Mouse (Mus musculus) heart, embryonic 13.5 days (tissue): ENCODE results near the gene Polr2l. TPM values are rescaled to one million over a fixed set of nuclear protein-coding genes. Genes with fewer than 3 reads are reported as not detected.

Experiments used
- ATAC-seq: fragments of 200-750 bp; cut with Nextera tagmentation; 2 replicates; pipeline ENCODE4 v1.8.0; 2017; ENCODE audit warnings: moderate TSS enrichment; ENCODE audit not compliant: insufficient number of reproducible peaks, low FRiP score, low TSS enrichment; ENCODE audit errors: extremely low read depth
- H3K27ac ChIP-seq: fragments of 300-500 bp; sonication (generic); replicated peaks from 2 replicates; pipeline ENCODE4 v1.5.1; 2015; ENCODE audit warnings: moderate library complexity, mild to moderate bottlenecking, inconsistent platforms
- H3K27me3 ChIP-seq: fragments of 300-500 bp; sonication (generic); replicated peaks from 2 replicates; pipeline ENCODE4 v1.6.1; 2015; ENCODE audit warnings: mild to moderate bottlenecking, inconsistent platforms
- H3K36me3 ChIP-seq: fragments of 300-500 bp; sonication (generic); 2 replicates; pipeline ENCODE4 v1.6.1; 2015; ENCODE audit warnings: mild to moderate bottlenecking, inconsistent platforms
- H3K4me1 ChIP-seq: fragments of 300-500 bp; sonication (generic); 2 replicates; pipeline ENCODE4 v1.6.1; 2015; ENCODE audit warnings: inconsistent platforms
- H3K4me2 ChIP-seq: fragments of 300-500 bp; sonication (generic); 2 replicates; pipeline ENCODE4 v1.6.1; 2015; ENCODE audit warnings: inconsistent platforms, mild to moderate bottlenecking, moderate library complexity
- H3K4me3 ChIP-seq: fragments of 300-500 bp; sonication (generic); 2 replicates; pipeline ENCODE4 v1.5.1; 2015; ENCODE audit warnings: moderate library complexity, mild to moderate bottlenecking, inconsistent platforms
- H3K9ac ChIP-seq: fragments of 300-500 bp; sonication (generic); 2 replicates; pipeline ENCODE4 v1.6.1; 2015; ENCODE audit warnings: inconsistent platforms, mild to moderate bottlenecking, moderate library complexity
- H3K9me3 ChIP-seq: fragments of 300-500 bp; sonication (generic); 2 replicates; pipeline ENCODE4 v1.6.1; 2016; ENCODE audit warnings: inconsistent platforms
- WGBS: fragments of 180-500 bp; shearing (Covaris S2); methylation state at CpG from one replicate; pipeline ENCODE4 v1.1.7; 2015; ENCODE audit warnings: mixed read lengths; 5-methylcytosine and 5-hydroxymethylcytosine counted together
- polyA plus RNA-seq: library from polyadenylated mRNA; unstranded; fragments of >200 nt; fragmentation: Nextera tagmentation; extraction: Ambion mirVana; gene quantifications from 2 replicates; pipeline ENCODE4 v1.2.1, GENCODE M21; 2015

Gene Polr2l
- polyA plus RNA-seq, 1 experiment from 2014 or later = 67.3 TPM

- ATAC-seq = no peak
- Histone ChIP-seq H3K27me3 (peaks cover 13% of the 10 kb centered on the region), H3K4me2 (no peak overlapping the region), H3K27ac (no peak overlapping the region), H3K4me3 (no peak overlapping the region), H3K36me3 (0 out of 2 replicates have a peak, but pooled peaks cover 18% of the 10 kb centered on the region), H3K9ac (no peak overlapping the region), H3K9me3 (no peaks in the 10 kb centered on the region), H3K4me1 (peaks cover 36% of the 10 kb centered on the region)
- WGBS = 64% methylated on average over 5 of the region's 5 CpGs
Observed at GRCm38 (mm10) chr7:141484186-141485120, 9.5 kb upstream of the Polr2l start.

GRCm38 (mm10) chr7:141483114-141483653, 8.3 kb upstream of the Polr2l start:
- H3K9me3 ChIP-seq = no peaks in the 10 kb centered on the region
- H3K27ac ChIP-seq = no peak overlapping the region
- WGBS = 80% methylated on average over 6 of the region's 6 CpGs
- no peak overlapping the region for H3K9ac ChIP-seq
- no peak for ATAC-seq
- no peak overlapping the region for H3K4me2 ChIP-seq
- no peak overlapping the region for H3K4me3 ChIP-seq
- H3K36me3 ChIP-seq = 0 out of 2 replicates have a peak, but pooled peaks cover 15% of the 10 kb centered on the region
- H3K4me1 ChIP-seq = peaks cover 41% of the 10 kb centered on the region
- H3K27me3 ChIP-seq = peaks cover 13% of the 10 kb centered on the region

- Histone ChIP-seq H3K27ac (no peak overlapping the region), H3K9ac (peak overlapping the region; percentile 80), H3K9me3 (no peaks in the 10 kb centered on the region), H3K36me3 (0 out of 2 replicates have a peak, but pooled peaks cover 15% of the 10 kb centered on the region), H3K4me2 (peak overlapping the region; percentile 95), H3K27me3 (peaks cover 13% of the 10 kb centered on the region), H3K4me1 (peaks cover 47% of the 10 kb centered on the region), H3K4me3 (peak overlapping the region; percentile 65)
- 14% methylated on average over 11 of the region's 11 CpGs for WGBS
- no peak for ATAC-seq
Observed at GRCm38 (mm10) chr7:141482531-141483024, 7.6 kb upstream of the Polr2l start.

- Histone ChIP-seq H3K27me3 (peaks cover 13% of the 10 kb centered on the region), H3K9ac (peak overlapping the region; percentile 80), H3K36me3 (0 out of 2 replicates have a peak, but pooled peaks cover 10% of the 10 kb centered on the region), H3K4me3 (peak overlapping the region; percentile 65), H3K9me3 (no peaks in the 10 kb centered on the region), H3K4me1 (peaks cover 52% of the 10 kb centered on the region), H3K4me2 (peak overlapping the region; percentile 95), H3K27ac (no peak overlapping the region)
- ATAC-seq = no peak
- WGBS = under 1% methylated on average over 81 of the region's 81 CpGs
Observed at GRCm38 (mm10) chr7:141481498-141482401, 6.8 kb upstream of the Polr2l start.

- Histone ChIP-seq H3K36me3 (0 out of 2 replicates have a peak, but pooled peaks cover 6% of the 10 kb centered on the region), H3K27me3 (peaks cover 13% of the 10 kb centered on the region), H3K4me1 (peaks cover 59% of the 10 kb centered on the region), H3K4me2 (peak overlapping the region; percentile 95), H3K27ac (no peak overlapping the region), H3K4me3 (peak overlapping the region; percentile 65), H3K9ac (peak overlapping the region; percentile 80; the same call in 1 of the 2 replicates), H3K9me3 (no peaks in the 10 kb centered on the region)
- ATAC-seq = no peak
- 10% methylated on average over 10 of the region's 10 CpGs for WGBS
Observed at GRCm38 (mm10) chr7:141480842-141481497, 6.0 kb upstream of the Polr2l start.

GRCm38 (mm10) chr7:141478270-141478748, 3.4 kb upstream of the Polr2l start:
- peaks cover 67% of the 10 kb centered on the region for H3K4me1 ChIP-seq
- WGBS = 43% methylated on average over 5 of the region's 5 CpGs
- no peak for ATAC-seq
- peaks cover 13% of the 10 kb centered on the region for H3K27me3 ChIP-seq
- H3K36me3 ChIP-seq = no peaks in the 10 kb centered on the region
- H3K9ac ChIP-seq = peak overlapping the region; percentile 62
- no peaks in the 10 kb centered on the region for H3K9me3 ChIP-seq
- H3K4me3 ChIP-seq = 0 out of 2 replicates have a peak overlapping the region, but pooled peaks have one; percentile 88
- H3K4me2 ChIP-seq = peak overlapping the region; percentile 95
- H3K27ac ChIP-seq = peak overlapping the region; percentile 98

- Histone ChIP-seq H3K9ac (peak overlapping the region; percentile 91), H3K4me2 (peak overlapping the region; percentile 95), H3K27me3 (peaks cover 8% of the 10 kb centered on the region), H3K4me1 (peaks cover 69% of the 10 kb centered on the region), H3K9me3 (no peaks in the 10 kb centered on the region), H3K27ac (peak overlapping the region; percentile 98), H3K4me3 (peak overlapping the region; percentile 88), H3K36me3 (peaks cover 2% of the 10 kb centered on the region)
- WGBS = 36% methylated on average over 4 of the region's 4 CpGs
- no peak for ATAC-seq
Observed at GRCm38 (mm10) chr7:141477578-141478269, 2.8 kb upstream of the Polr2l start.

- 12% methylated on average over 7 of the region's 7 CpGs for WGBS
- H3K4me1 ChIP-seq = peaks cover 64% of the 10 kb centered on the region
Observed at GRCm38 (mm10) chr7:141476981-141477370, 2.0 kb upstream of the Polr2l start.

GRCm38 (mm10) chr7:141476226-141476980, 1.5 kb upstream of the Polr2l start:
- H3K27ac ChIP-seq = peak overlapping the region; percentile 98
- 2% methylated on average over 17 of the region's 17 CpGs for WGBS
- H3K4me1 ChIP-seq = peaks cover 60% of the 10 kb centered on the region
- no peaks in the 10 kb centered on the region for H3K9me3 ChIP-seq
- H3K9ac ChIP-seq = peak overlapping the region; percentile 91
- H3K27me3 ChIP-seq = no peaks in the 10 kb centered on the region
- H3K4me3 ChIP-seq = peak overlapping the region; percentile 88
- H3K4me2 ChIP-seq = peak overlapping the region; percentile 95
- ATAC-seq = peak; percentile 47
- H3K36me3 ChIP-seq = peaks cover 15% of the 10 kb centered on the region

More at GRCm38 (mm10) chr7:141476981-141477370, 2.0 kb upstream of the Polr2l start:
- peak overlapping the region; percentile 95 for H3K4me2 ChIP-seq
- H3K36me3 ChIP-seq = peaks cover 10% of the 10 kb centered on the region
- H3K9ac ChIP-seq = peak overlapping the region; percentile 91
- H3K27ac ChIP-seq = peak overlapping the region; percentile 98
- H3K4me3 ChIP-seq = peak overlapping the region; percentile 88
- H3K9me3 ChIP-seq = no peaks in the 10 kb centered on the region
- H3K27me3 ChIP-seq = peaks cover under 1% of the 10 kb centered on the region; the same call in 1 of the 2 replicates
- ATAC-seq = no peak
